Mouse (Mus musculus) kidney, adult 9 months (tissue): ENCODE results near the gene Gm49425.
"Not testable (repeated sequence)": the region's sequence is repeated elsewhere in the genome, so short reads cannot be mapped to it uniquely, and the experiment has no call there.

ENCODE experiments used
- DNase-seq: peaks from one replicate; pipeline ENCODE4 v3.0.0; 2022

The Gm49425 gene

GRCm38 (mm10) chr15:101517161-101517560 is at the start of gene Gm49425:
TSS of gene Gm49425 (minus strand) at chr15:101517261.
- DNase-seq, result not testable (repeated sequence)

DNA sequence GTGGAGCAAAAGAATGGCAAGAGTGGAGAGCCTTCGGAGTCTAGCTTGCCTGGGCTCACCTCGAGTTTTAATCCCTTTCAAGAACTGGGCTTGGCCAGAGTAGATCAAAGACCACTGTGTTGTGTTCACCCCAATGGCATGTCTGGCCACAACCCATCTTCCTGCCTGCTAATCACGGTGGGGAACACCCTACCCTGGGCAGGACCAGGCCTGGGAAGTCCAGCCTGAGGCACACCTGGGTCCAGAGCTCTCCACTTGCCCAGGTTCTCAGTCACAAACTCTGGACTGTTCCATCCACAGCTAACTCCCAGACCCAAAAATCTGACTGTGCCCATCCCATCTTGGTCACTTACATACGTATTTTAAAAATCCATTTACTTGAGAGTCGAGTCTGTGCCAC is 45.8 kb upstream of the Gm49425 start, which contains the start of gene Krt90:
Krt90 (minus strand) TSS at position 101 of the 400 bp plus-strand sequence.
- DNase-seq, result no peak

DNA sequence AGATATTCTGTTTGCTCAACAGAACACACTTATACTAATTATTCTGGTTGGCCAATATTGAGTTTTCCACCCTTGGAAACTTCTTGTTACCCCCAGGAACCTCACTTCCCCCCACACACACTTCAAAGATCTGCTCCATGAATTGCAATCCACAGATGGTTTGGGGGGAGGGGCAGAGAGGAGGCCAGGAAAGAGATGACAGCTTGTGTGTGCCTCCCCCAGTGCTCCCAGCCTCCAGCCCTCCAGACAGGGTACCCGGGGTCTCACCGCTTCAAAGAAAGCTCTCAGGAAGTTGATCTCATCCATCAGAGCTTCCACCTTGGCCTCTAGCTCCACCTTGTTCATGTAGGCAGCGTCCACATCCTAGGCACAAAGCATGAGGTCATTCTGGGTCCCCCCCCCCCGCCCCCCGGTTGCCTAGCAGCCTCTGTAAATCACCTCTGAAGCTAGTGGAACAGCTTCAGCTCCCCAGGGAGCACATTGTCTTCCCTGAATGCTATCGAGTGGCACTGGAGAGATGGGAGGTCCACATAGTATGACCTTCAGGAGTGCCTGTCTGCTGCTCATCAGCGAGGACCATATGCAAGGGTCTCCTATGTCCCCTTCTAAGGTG is 41.1 kb upstream of the Gm49425 start:
- DNase-seq, result no peak

GRCm38 (mm10) chr15:101553169-101553568 is 36.1 kb upstream of the Gm49425 start:
- DNase-seq, result no peak

GRCm38 (mm10) chr15:101552188-101552587 is 35.1 kb upstream of the Gm49425 start:
- DNase-seq, result no peak

DNA sequence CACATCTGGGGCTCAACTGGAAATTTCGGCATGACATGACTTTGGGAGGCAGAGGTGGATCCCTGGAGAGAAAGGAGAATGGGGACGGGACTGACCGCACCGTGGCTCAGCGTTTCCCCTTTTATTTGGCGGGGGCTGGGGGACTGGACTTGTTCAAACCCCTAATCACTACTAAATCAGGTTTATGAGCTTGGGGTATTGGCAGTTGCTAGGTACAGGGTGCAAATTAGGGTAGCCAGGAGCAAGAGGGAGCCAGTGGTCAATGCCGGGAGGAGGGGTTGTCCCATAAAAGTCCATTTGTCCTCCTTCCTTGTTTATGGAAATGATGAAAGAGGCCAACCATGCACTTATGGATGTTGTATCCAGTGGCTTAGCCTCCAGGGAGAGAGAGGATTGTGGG is 33.5 kb upstream of the Gm49425 start, which contains the start of gene Krt82:
Krt82 (minus strand) TSS at position 101 of the 400 bp plus-strand sequence.
- no peak for DNase-seq

DNA sequence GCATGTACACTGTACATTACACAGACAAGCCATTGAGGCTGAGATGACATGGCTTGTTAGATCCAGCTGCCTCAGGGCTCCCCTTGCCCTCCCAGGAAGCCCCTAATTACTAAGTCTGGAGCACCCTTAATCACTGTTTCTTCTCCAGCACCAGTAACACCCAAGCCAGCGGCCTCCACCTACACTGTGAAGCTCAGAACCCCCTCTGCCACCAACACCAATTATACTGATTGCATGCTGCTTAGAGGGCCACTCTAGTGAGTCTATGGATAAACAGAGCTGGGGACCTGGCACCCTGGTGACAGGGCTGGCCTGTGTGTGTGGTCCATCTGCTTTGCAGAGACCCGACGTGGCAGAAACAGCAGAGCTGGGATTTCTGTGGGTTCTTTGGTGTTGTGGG is 27.4 kb upstream of the Gm49425 start:
- no peak for DNase-seq

DNA sequence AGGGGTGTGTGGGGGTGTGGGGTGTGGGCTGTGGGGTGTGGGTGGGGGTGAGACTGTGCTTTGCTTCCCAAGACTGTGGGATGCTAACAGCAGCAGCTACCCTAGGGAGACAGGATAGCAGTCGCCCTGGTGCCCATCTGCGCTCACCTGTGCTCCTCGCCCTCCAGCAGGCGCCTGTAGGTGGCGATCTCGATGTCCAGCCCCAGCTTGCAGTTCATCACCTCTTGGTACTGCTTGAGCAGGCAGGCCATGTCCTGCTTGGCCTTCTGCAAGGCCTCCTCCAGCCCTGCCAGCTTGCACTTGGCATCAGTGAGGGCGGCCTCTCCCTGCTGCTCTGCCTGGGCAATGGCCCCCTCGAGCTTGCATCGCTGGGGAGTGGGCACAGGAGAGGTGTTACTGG is 25.5 kb upstream of the Gm49425 start:
- DNase-seq, result no peak

DNA sequence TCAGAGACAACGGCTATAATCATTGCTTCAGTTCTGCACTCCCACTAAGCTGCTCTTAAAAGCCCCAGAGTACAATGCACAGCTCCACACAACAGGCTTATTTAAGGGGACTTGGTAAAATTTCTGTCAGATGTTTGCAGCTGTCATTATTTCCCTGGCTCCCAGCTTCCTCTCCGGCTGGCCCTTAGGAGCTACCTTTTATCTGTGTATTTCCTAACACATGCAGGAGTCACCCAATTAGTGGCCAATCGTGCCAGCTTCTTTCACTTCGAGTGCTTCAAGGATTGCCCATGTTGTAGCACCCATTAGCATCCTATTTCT is 21.5 kb upstream of the Gm49425 start:
- DNase-seq, result no peak

GRCm38 (mm10) chr15:101537864-101538579 is 21.0 kb upstream of the Gm49425 start:
- DNase-seq, result no peak

- DNase-seq, result no peak
Observed at GRCm38 (mm10) chr15:101536054-101536850, 19.2 kb upstream of the Gm49425 start.

- DNase-seq, result no peak
Observed at GRCm38 (mm10) chr15:101532720-101533119, 15.7 kb upstream of the Gm49425 start, which contains the start of gene Krt84. TSS of gene Krt84 (minus strand) at chr15:101532820.

GRCm38 (mm10) chr15:101522556-101523232 is 5.6 kb upstream of the Gm49425 start:
- DNase-seq, result peak; percentile 59

DNA sequence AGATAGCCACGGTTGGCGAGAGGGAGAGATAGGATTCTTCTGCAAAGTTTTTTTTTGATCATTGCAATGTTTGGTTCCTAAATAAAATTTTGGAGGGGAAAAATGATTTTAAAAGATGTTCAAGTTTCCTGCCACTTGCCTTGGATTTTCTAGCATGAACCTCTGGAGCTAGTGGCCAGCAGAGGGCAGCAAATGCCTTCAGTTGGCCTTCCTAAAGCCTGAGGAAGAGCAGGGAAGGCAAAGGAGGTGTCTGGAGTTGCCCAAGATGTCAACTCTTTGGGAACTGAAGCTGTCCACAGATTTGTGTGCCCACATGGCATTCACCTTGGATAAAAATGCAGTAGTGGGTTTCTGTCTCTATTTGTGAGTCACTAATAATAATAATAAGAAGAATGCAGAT is 2.7 kb upstream of the Gm49425 start:
- peak; percentile 76 for DNase-seq

GRCm38 (mm10) chr15:101508247-101508646 is 8.8 kb downstream of the Gm49425 start:
- DNase-seq, result peak; percentile 11

DNA sequence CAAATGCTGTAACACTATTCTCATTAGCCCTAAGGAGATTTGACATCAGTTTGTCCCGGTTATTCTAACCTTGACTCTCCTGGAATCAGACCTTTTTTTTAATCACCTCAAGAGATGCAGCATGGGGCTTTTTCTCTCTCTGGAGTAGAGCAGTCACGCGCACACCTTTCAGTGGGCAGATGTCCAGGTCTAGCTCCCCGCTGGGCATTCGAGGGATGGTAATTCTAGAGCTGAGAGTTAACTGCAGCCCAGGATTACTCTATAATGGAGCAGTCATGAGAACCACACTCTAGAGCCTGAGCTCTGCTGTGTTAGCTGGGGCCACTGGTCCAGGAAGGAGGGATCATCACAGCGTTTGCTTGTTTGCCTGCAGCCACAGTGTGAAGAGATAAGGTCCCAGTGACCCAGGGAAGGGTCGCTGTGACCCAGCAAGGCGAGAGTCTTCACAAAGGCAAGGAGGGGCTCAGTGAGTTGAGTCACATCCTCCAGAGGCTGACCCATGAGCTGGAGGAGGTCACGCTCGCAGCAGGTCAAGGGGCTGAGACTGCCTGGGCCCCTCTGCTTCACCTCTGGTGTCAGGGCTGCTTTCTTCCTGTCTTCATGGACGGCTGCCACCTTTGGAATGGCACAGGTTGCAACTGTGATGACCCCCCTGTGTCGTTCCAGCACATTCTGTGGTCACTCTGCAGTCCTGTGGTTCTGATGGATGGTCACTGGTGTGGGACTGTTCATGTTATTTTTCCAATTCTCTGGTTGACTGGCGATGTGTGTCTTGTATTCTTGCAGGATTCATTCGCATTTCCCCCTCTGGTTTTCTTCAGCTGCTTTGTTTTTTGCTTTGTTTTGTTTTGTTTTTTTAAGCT is 9.9 kb downstream of the Gm49425 start:
- peak; percentile 33 for DNase-seq

- DNase-seq, result peak; percentile 58
Observed at GRCm38 (mm10) chr15:101497181-101497580, 19.9 kb downstream of the Gm49425 start.

GRCm38 (mm10) chr15:101495266-101495665 is 21.8 kb downstream of the Gm49425 start:
- DNase-seq, result no peak

DNA sequence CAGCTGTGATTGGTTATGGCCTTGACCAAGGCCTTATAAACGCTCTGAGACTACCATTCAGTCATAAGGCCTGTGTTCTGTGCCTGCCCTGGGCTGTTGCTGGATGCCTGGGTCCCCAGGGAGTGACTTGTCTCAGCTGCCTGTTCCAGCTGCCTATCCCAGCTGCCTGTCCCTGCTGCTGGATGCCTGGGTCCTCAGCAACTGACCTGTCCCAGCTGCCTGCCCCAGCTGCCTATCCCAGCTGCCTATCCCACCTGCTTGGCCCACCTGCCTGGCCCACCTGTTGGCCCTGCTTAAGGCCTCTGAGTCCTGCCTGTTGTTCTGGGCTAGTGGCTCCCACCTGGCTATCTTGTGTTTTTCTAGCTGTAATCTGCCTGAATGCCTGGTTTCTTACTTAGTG is 22.9 kb downstream of the Gm49425 start:
- DNase-seq, result no peak

DNA sequence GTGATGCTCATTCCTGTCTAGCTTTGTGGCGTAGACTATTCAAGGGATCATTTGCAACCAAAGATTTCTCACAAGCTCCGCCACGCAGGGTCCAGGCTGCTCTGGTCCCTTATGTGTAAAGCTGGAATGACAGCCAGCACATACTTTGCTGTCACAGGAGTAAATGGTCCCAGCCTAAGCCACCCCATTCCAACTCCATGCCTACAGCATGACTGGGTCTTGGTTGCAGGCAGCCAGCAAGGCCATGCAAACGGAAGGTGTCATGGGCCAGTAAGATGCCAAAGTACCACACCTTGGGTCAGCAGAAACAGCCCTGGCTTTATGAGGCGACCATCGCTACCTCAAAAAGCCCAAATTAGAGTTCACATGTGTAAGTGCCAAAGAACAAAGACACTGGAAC is 23.3 kb downstream of the Gm49425 start:
- no peak for DNase-seq

GRCm38 (mm10) chr15:101492718-101493117 is 24.3 kb downstream of the Gm49425 start:
- no peak for DNase-seq

DNA sequence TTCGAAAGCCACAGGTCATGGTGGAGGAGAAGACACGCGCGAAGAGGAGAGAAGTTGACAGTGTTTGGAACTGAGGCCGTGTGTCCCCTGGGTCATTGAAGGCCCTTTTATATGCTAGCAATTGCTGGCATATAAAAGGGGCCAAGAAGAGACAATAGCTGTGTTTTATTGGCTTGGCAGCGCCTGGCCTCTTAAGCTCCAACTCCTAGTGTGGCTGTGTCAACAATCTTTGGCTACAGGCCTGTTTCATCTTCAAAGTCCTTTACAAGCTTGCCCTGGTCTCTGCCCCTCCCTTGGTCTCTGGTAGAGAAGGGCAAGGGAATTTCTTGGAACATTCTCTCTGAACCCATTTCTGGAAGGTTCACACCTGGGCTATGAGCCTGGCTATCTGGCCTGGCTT is 25.6 kb downstream of the Gm49425 start, which contains the start of gene Krt83:
Krt83 (minus strand) TSS at position 82 of the 400 bp plus-strand sequence.
- DNase-seq, result no peak
